Mouse (Mus musculus) ES-E14 (cell line): ENCODE results near the gene Ric8b. TPM values are rescaled to one million over a fixed set of nuclear protein-coding genes. Genes with fewer than 3 reads are reported as not detected.

Experiments used
- DNase-seq: peaks from one replicate; pipeline ENCODE4 v3.0.0-alpha.2; 2013; ENCODE audit warnings: low read depth, low spot score
- H3K27ac ChIP-seq: 2 replicates; pipeline ENCODE4 v1.5.1; 2012; ENCODE audit warnings: low read depth, mild to moderate bottlenecking, low read length, moderate library complexity, mixed read lengths; ENCODE audit not compliant: poor library complexity, insufficient read depth, severe bottlenecking
- H3K36me3 ChIP-seq: 2 replicates; pipeline ENCODE4 v1.6.1; 2012; ENCODE audit warnings: mild to moderate bottlenecking, low read length, moderate library complexity, mixed read lengths; ENCODE audit not compliant: control insufficient read depth, poor library complexity, insufficient read depth, severe bottlenecking
- H3K4me1 ChIP-seq, 2 experiments: fragments of 150-350 bp in 1 of 2; sonication (generic) in 1 of 2; 2 replicates each; pipeline ENCODE4 v1.6.1; 2012; ENCODE audit warnings: low read length in 2 of 2, mild to moderate bottlenecking in 1 of 2, mixed read lengths in 1 of 2; ENCODE audit not compliant: control insufficient read depth in 2 of 2, insufficient read depth in 2 of 2, poor library complexity in 1 of 2
- H3K4me3 ChIP-seq, 2 experiments: fragments of 150-350 bp in 1 of 2; sonication (generic) in 1 of 2; 2 replicates each; pipeline ENCODE4 v1.5.1; 2012; ENCODE audit warnings: low read length in 2 of 2, low read depth in 1 of 2, mild to moderate bottlenecking in 1 of 2, mixed read lengths in 1 of 2; ENCODE audit not compliant: insufficient read depth in 1 of 2, poor library complexity in 1 of 2, severe bottlenecking in 1 of 2
- H3K9ac ChIP-seq: 2 replicates; pipeline ENCODE4 v1.6.1; 2012; ENCODE audit warnings: low read depth, mild to moderate bottlenecking, low read length, mixed read lengths; ENCODE audit not compliant: poor library complexity, insufficient read depth, severe bottlenecking
- H3K9me3 ChIP-seq: fragments of 150-350 bp; sonication (generic); 2 replicates; pipeline ENCODE4 v1.6.1; 2012; ENCODE audit warnings: low read depth, mild to moderate bottlenecking, low read length; ENCODE audit not compliant: control insufficient read depth, insufficient read depth
- CHD2 ChIP-seq: IDR thresholded peaks from 2 replicates; pipeline ENCODE4 v1.6.1; 2014; ENCODE audit warnings: mild to moderate bottlenecking, low read depth, low read length, inconsistent platforms
- HCFC1 ChIP-seq: IDR thresholded peaks from 2 replicates; pipeline ENCODE4 v1.6.1; 2012; ENCODE audit warnings: low read length, inconsistent platforms, borderline replicate concordance; ENCODE audit not compliant: insufficient read depth
- MAFK ChIP-seq: IDR thresholded peaks from 2 replicates; pipeline ENCODE4 v1.6.1; 2014; ENCODE audit warnings: mild to moderate bottlenecking, low read depth, low read length, inconsistent platforms; ENCODE audit not compliant: insufficient read depth
- ZC3H11A ChIP-seq: IDR thresholded peaks from 2 replicates; pipeline ENCODE4 v1.6.1; 2012; ENCODE audit warnings: low read depth, mild to moderate bottlenecking, inconsistent platforms, low read length, borderline replicate concordance
- ZNF384 ChIP-seq: IDR thresholded peaks from 2 replicates; pipeline ENCODE4 v1.6.1; 2012; ENCODE audit warnings: low read depth, low read length, inconsistent platforms
- in situ Hi-C, 2 experiments: fragments of 600-800 bp; cut with MboI; formaldehyde crosslinking; loops; one replicate each; pipeline ENCODE4 v1.15.1; 2025; ENCODE audit warnings: low sequenced_read_pairs in 2 of 2, inconsistent platforms in 1 of 2; ENCODE audit not compliant: unreplicated experiment in 2 of 2
- total RNA-seq: library from RNA; depleted of rRNA; stranded (reverse); fragments of 300-350 nt; gene quantifications from 2 replicates; pipeline ENCODE4 v1.2.3, GENCODE M21; 2012

Ric8b gene
- total RNA-seq, 1 experiment: 17.2 TPM

DNA sequence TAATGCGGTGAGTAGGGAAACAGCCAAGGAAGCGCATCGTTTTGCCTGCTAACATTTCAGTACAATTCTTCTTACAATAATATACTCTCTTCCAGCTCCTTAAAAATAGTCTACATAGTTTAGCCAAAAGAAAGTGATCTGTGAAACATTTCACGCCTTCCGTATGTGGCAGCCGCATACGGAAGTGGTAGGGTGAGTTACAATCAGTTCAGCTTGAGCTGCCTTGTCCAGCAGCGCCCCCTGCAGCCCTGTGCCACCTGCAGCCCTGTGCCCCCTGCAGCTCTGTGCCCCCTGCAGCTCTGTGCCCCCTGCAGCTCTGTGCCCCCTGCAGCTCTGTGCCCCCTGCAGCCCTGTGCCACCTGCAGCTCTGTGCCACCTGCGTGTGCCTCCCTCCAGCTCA, 68.5 kb downstream of the Ric8b start:
- Histone ChIP-seq H3K9me3 (no peaks in the 10 kb centered on the region), H3K36me3 (peaks cover 3% of the 10 kb centered on the region; the same call in 1 of the 2 replicates), H3K9ac (no peak overlapping the region), H3K4me3 (no peak overlapping the region), H3K27ac (no peak overlapping the region), H3K4me1 (peaks cover 9 to 17% of the 10 kb centered on the region in 2 experiments; a peak in 3 of 4 replicates)
- TF ChIP-seq ZC3H11A: no peak
- no peak for TF ChIP-seq HCFC1
- TF ChIP-seq ZNF384: no peak
- no peak for TF ChIP-seq MAFK
- no peak for TF ChIP-seq CHD2
- in situ Hi-C loops: no loop called here
- DNase-seq: peak; percentile 21

DNA sequence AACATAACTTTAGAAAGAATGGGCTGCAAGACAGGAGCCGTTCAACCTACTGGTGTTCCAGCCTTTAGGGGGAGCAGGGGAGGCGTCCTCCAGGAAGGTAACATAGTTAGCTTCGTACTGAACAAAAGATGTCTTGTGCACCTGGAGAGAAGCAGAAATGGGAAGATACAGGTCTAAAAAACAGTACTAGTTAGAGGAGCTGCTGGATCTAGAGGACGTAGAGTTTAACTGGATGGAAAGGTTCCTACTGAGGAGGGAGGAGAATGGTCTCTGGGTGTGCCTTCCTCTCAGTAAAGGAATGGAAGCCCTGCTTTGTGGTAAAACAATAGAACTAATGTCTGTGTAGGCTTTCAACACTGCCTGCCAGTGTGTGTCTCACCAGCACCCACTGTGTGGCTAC, 70.2 kb downstream of the Ric8b start:
- Histone ChIP-seq H3K9me3 (no peaks in the 10 kb centered on the region), H3K4me3 (no peak overlapping the region), H3K9ac (no peak overlapping the region), H3K27ac (peak overlapping the region; percentile 19; the same call in 1 of the 2 replicates), H3K36me3 (peaks cover 3% of the 10 kb centered on the region; the same call in 1 of the 2 replicates), H3K4me1 (peaks cover 9 to 17% of the 10 kb centered on the region in 2 experiments; a peak in 3 of 4 replicates)
- peak; percentile 45 for DNase-seq
- in situ Hi-C loops: no loop called here
- no peak for TF ChIP-seq ZNF384
- no peak for TF ChIP-seq HCFC1

DNA sequence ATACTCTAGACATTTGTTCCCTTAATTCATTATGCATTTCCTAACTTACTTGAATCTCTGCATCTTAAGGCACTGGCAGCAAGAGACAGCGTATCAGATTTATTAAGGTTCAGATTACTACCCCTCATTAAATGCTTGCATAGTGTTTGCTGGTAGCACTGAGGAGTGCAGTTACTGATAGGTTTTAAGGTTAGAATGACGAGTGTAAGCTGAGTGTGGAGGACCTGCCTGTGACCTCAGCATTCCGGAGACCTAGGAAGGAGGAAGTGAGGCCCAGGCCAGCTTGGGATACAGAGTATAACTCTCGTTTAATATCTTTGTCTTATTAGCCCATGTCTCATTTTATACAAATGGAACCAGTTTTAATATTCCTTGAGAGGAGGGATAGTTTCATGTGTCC, 71.2 kb downstream of the Ric8b start:
- Histone ChIP-seq H3K4me1 (peaks cover 9 to 17% of the 10 kb centered on the region in 2 experiments; a peak in 3 of 4 replicates), H3K36me3 (no peaks in the 10 kb centered on the region), H3K27ac (no peak overlapping the region), H3K9ac (no peak overlapping the region), H3K9me3 (no peaks in the 10 kb centered on the region), H3K4me3 (no peak overlapping the region)
- no peak for TF ChIP-seq ZC3H11A
- TF ChIP-seq MAFK: no peak
- TF ChIP-seq ZNF384: no peak
- TF ChIP-seq HCFC1: no peak
- no peak for DNase-seq
- in situ Hi-C loops: no loop called here

DNA sequence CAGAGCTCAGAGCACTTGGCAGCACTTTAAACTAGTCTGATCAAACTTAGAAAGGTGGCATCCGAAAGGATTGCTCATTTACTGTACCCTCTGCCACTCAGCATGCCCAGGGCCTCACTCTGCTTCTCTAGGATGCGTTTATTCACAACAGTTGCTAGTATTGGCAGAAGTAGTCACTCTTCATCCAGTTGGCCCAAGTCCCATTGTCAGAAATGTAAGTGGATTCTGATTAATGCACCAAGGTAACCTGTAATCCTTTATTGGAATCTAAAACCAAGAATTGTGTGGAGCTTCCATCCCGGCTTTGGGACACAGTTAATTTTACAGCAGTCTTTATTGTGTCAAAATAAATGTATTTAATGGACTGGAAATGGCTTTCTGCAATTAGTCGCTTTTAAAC, 76.9 kb downstream of the Ric8b start:
- H3K9ac ChIP-seq: no peak overlapping the region
- no peaks in the 10 kb centered on the region for H3K9me3 ChIP-seq
- H3K4me3 ChIP-seq: no peak overlapping the region
- peaks cover 3% of the 10 kb centered on the region; the same call in 1 of the 2 replicates for H3K36me3 ChIP-seq
- H3K27ac ChIP-seq: no peak overlapping the region
- in situ Hi-C loops: no loop called here
- no peak for DNase-seq
- TF ChIP-seq ZNF384 (no peak), MAFK (no peak), HCFC1 (no peak), CHD2 (no peak), ZC3H11A (no peak)
- H3K4me1 ChIP-seq: peaks cover 0 to 2% of the 10 kb centered on the region in 2 experiments; a peak in 1 of 4 replicates

DNA sequence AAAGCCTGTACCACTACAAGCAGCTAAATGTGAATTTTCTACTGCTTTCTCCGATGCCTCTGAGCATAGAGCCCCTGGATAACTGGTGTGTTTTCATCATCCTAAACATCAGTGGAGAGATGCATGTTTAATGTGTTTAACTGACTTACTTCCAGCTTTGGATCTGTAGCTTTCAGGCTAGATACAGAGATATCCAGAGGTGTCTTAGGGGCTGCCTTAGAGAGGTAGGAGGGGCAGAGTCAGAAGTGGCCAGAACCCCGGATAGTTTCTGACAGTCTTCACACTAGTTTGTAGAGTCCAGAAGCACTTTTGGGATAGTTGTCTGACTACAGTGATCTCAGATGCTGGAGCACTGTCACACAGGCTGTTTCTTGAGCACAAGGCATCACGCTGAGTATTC, 77.6 kb downstream of the Ric8b start:
- Histone ChIP-seq H3K4me3 (no peak overlapping the region), H3K4me1 (peaks cover 0 to 2% of the 10 kb centered on the region in 2 experiments; a peak in 1 of 4 replicates), H3K36me3 (peaks cover 3% of the 10 kb centered on the region; the same call in 1 of the 2 replicates), H3K27ac (no peak overlapping the region), H3K9me3 (no peaks in the 10 kb centered on the region), H3K9ac (no peak overlapping the region)
- in situ Hi-C loops: no loop called here
- no peak for DNase-seq
- TF ChIP-seq HCFC1: no peak
- no peak for TF ChIP-seq MAFK
- no peak for TF ChIP-seq CHD2
- no peak for TF ChIP-seq ZNF384
- no peak for TF ChIP-seq ZC3H11A
